1 mouse cellular context compared by ENCODE assay signal in genomic region chr5:30959966-30960501, GRCm38 (mm10).
TF ChIP-seq lines count a peak whose summit lies in the region.

Preb (minus strand) TSS chr5:30960361.

TF ChIP-seq in CH12.LX, 34 proteins besides CTCF, POLR2A, EP300 and RAD21 (continued from another document):
- TF ChIP-seq GABPA (IDR thresholded peaks at IDR 0.05; ENCODE audit: insufficient replicate concordance, low read depth, low read length) (no peak), IRF4 (IDR thresholded peaks at IDR 0.05; ENCODE audit: low read depth, low read length) (0 out of 2 replicates have a peak, but pooled peaks have one; percentile 50), ZC3H11A (IDR thresholded peaks at IDR 0.05; ENCODE audit: low read depth, low read length) (no peak), MYC (IDR thresholded peaks at IDR 0.05; ENCODE audit: low read depth, low read length) (peak; percentile 37; the same call in 1 of the 2 replicates), MAZ (IDR thresholded peaks at IDR 0.05; ENCODE audit: low read depth, low read length) (peak; percentile 42; the same call in 1 of the 2 replicates), JUN (IDR thresholded peaks at IDR 0.05; ENCODE audit: insufficient read depth, low read depth, low read length) (peak; percentile 29; the same call in 1 of the 2 replicates), CHD2 (IDR thresholded peaks at IDR 0.05; ENCODE audit: low read length) (0 out of 2 replicates have a peak, but pooled peaks have one; percentile 43), USF2 (conservative IDR thresholded peaks at IDR 0.05; ENCODE audit: low read depth, low read length) (no peak), MAFK (IDR thresholded peaks at IDR 0.05; ENCODE audit: insufficient replicate concordance, low read length) (0 out of 2 replicates have a peak, but pooled peaks have one; percentile 63), HCFC1 (IDR thresholded peaks at IDR 0.05; ENCODE audit: low read depth, low read length) (peak; percentile 89), E2F4 (IDR thresholded peaks at IDR 0.05; ENCODE audit: insufficient replicate concordance, low read depth, low read length) (no peak), ELF1 (IDR thresholded peaks at IDR 0.05; ENCODE audit: low read depth, low read length) (peak; percentile 87), MAX (IDR thresholded peaks at IDR 0.05; ENCODE audit: low read length) (0 out of 2 replicates have a peak, but pooled peaks have one; percentile 58), ZMIZ1 (IDR thresholded peaks at IDR 0.05; ENCODE audit: low read depth, low read length) (peak; percentile 81), MEF2A (IDR thresholded peaks at IDR 0.05; ENCODE audit: borderline replicate concordance, low read depth, low read length) (0 out of 2 replicates have a peak, but pooled peaks have one; percentile 60), CHD1 (IDR thresholded peaks at IDR 0.05; ENCODE audit: low read depth, low read length) (no peak)
